Comparison of ENCODE assay signal across 21 mouse cellular contexts in the genomic region with DNA sequence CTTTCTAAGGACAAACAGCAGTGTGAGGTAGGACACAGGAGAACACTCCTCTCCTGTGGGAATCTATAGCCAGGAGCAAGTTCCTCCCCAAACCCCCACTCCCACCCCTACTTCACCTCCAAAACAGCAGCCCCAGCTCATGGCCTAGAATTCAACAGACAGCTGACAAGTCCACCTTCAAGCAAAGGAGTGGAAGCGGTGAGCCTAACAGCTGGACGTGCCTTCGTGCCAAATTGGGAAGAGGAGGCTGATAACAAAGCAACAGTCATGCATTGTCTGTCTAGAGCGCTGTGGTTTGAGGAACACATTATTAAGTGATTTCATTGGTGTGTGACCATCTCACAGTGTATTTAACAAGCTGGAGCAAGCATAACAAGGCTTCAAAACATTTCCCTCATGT. TPM values are rescaled to one million over a fixed set of nuclear protein-coding genes. Genes with fewer than 3 reads are reported as not detected.
"Had no signal": no experiment of that assay in that cellular context is flagged by ENCODE, and none has a peak within 500 bp of the region (broad histone marks: within the 10 kb centered on the region; RNA-seq: fewer than 3 reads in every experiment).

No protein-coding gene starts in this region.

- H3K4me1 ChIP-seq: liver, embryonic 13.5 days had no signal

- DNase-seq: gastrocnemius, postnatal 10 days; gastrocnemius, postnatal 25 days; heart, postnatal 4 days; kidney, adult 18-20 months; kidney, adult 8-10 months; kidney, postnatal 10 days; kidney, postnatal 25 days; kidney, postnatal 4 days; liver; liver, embryonic 13.5 days had no signal

- H3K4me3 ChIP-seq: heart, embryonic 12.5 days; hindbrain, embryonic 10.5 days; hindbrain, embryonic 12.5 days; intestine, embryonic 15.5 days; layer of hippocampus, adult 2 months; left cerebral cortex, adult 2 months; limb, embryonic 10.5 days; limb, embryonic 12.5 days; liver, embryonic 13.5 days had no signal

- H3K36me3 ChIP-seq: heart, embryonic 12.5 days; hindbrain, embryonic 10.5 days; hindbrain, embryonic 12.5 days; intestine, embryonic 15.5 days; limb, embryonic 10.5 days; limb, embryonic 12.5 days; liver, embryonic 13.5 days had no signal

- H3K27ac ChIP-seq: hindbrain, embryonic 10.5 days; hindbrain, embryonic 12.5 days; hindbrain, embryonic 14.5 days; intestine, embryonic 15.5 days; layer of hippocampus, adult 2 months; left cerebral cortex, adult 2 months; limb, embryonic 10.5 days; limb, embryonic 12.5 days; liver, embryonic 13.5 days had no signal

- H3K9me3 ChIP-seq: heart, embryonic 12.5 days; hindbrain, embryonic 10.5 days; hindbrain, embryonic 12.5 days; intestine, embryonic 15.5 days; limb, embryonic 10.5 days; limb, embryonic 12.5 days; liver, embryonic 13.5 days had no signal

RNA-seq across cellular contexts. Expression of gene Ky, which starts 4.4 kb away (rescaled TPM):
- polyA plus RNA-seq: kidney, embryonic 14.5 days; liver, embryonic 11.5 days had no signal
